Mouse (Mus musculus) MEL (cell line): ENCODE data around the gene Ccdc152. TPM values are rescaled to one million over a fixed set of nuclear protein-coding genes. Genes with fewer than 3 reads are reported as not detected.

Experiments used
- DNase-seq: peaks from one replicate; pipeline ENCODE4 v3.0.0; 2011; ENCODE audit warnings: low read depth, low spot score
- H3K27ac ChIP-seq: 2 replicates; pipeline ENCODE4 v1.5.1; 2012; ENCODE audit warnings: low read depth, mild to moderate bottlenecking, control low read depth, low read length, moderate library complexity; ENCODE audit not compliant: control insufficient read depth
- H3K27me3 ChIP-seq, 2 experiments: fragments of 150-350 bp in 1 of 2; sonication (generic) in 1 of 2; 2 replicates each; pipeline ENCODE4 v1.6.1; 2012; ENCODE audit warnings: low read length in 2 of 2, mild to moderate bottlenecking in 2 of 2, improper control_type of control experiment in 1 of 2, moderate library complexity in 1 of 2; ENCODE audit not compliant: insufficient read depth in 2 of 2, control insufficient read depth in 1 of 2
- H3K36me3 ChIP-seq, 2 experiments: 2 replicates each; pipeline ENCODE4 v1.6.1; 2012 to 2014; ENCODE audit warnings: low read length in 2 of 2, improper control_type of control experiment in 1 of 2, inconsistent platforms in 1 of 2, mild to moderate bottlenecking in 1 of 2; ENCODE audit not compliant: insufficient read depth in 2 of 2, control insufficient read depth in 1 of 2
- H3K4me1 ChIP-seq, 2 experiments: fragments of 150-350 bp in 1 of 2; sonication (generic) in 1 of 2; 2 replicates each; pipeline ENCODE4 v1.6.1; 2012; ENCODE audit warnings: low read length in 2 of 2, improper control_type of control experiment in 1 of 2, mild to moderate bottlenecking in 1 of 2; ENCODE audit not compliant: insufficient read depth in 2 of 2, control insufficient read depth in 1 of 2
- H3K4me3 ChIP-seq, 2 experiments: fragments of 150-350 bp in 1 of 2; sonication (generic) in 1 of 2; 2 replicates each; pipeline ENCODE4 v1.5.1; 2012; ENCODE audit warnings: low read depth in 2 of 2, low read length in 2 of 2, mild to moderate bottlenecking in 2 of 2, moderate library complexity in 2 of 2, control low read depth in 1 of 2, improper control_type of control experiment in 1 of 2; ENCODE audit not compliant: control insufficient read depth in 1 of 2, insufficient read depth in 1 of 2
- H3K79me2 ChIP-seq: 2 replicates; pipeline ENCODE4 v1.6.1; 2012; ENCODE audit warnings: mild to moderate bottlenecking, low read length, moderate library complexity; ENCODE audit not compliant: control insufficient read depth, poor library complexity, insufficient read depth
- H3K9ac ChIP-seq: 2 replicates; pipeline ENCODE4 v1.6.1; 2012; ENCODE audit warnings: low read depth, mild to moderate bottlenecking, control low read depth, low read length, moderate library complexity; ENCODE audit not compliant: control insufficient read depth, poor library complexity, severe bottlenecking
- H3K9me3 ChIP-seq: fragments of 150-350 bp; sonication (generic); replicated peaks from 2 replicates; pipeline ENCODE4 v1.6.1; 2012; ENCODE audit warnings: mild to moderate bottlenecking, low read length, improper control_type of control experiment, moderate library complexity; ENCODE audit not compliant: insufficient read depth
- BHLHE40 ChIP-seq: IDR thresholded peaks from 2 replicates; pipeline ENCODE4 v1.6.1; 2012; ENCODE audit warnings: low read depth, mild to moderate bottlenecking, inconsistent platforms, low read length, improper control_type of control experiment, borderline replicate concordance
- CHD1 ChIP-seq: IDR thresholded peaks from 2 replicates; pipeline ENCODE4 v1.6.1; 2012; ENCODE audit warnings: low read depth, mild to moderate bottlenecking, inconsistent platforms, low read length, improper control_type of control experiment
- CHD2 ChIP-seq: IDR thresholded peaks from 2 replicates; pipeline ENCODE4 v1.6.1; 2011; ENCODE audit warnings: low read length, improper control_type of control experiment
- CTCF ChIP-seq, 3 experiments: IDR thresholded peaks in 2 of 3; conservative IDR thresholded peaks in 1 of 3; 2 replicates each; pipeline ENCODE4 v1.5.1; 2011 to 2012; ENCODE audit warnings: low read length in 3 of 3, low read depth in 2 of 3, mild to moderate bottlenecking in 2 of 3, improper control_type of control experiment in 1 of 3, inconsistent platforms in 1 of 3, mixed read lengths in 1 of 3, moderate library complexity in 1 of 3; ENCODE audit not compliant: control insufficient read depth in 1 of 3, insufficient read depth in 1 of 3, poor library complexity in 1 of 3, severe bottlenecking in 1 of 3
- E2F4 ChIP-seq: IDR thresholded peaks from 2 replicates; pipeline ENCODE4 v1.6.1; 2011; ENCODE audit warnings: low read depth, low read length, improper control_type of control experiment, borderline replicate concordance
- ELF1 ChIP-seq: IDR thresholded peaks from 2 replicates; pipeline ENCODE4 v1.6.1; 2014; ENCODE audit warnings: low read depth, mild to moderate bottlenecking, inconsistent platforms, low read length, improper control_type of control experiment, moderate library complexity
- EP300 ChIP-seq, 2 experiments: IDR thresholded peaks; 2 replicates each; pipeline ENCODE4 v1.6.1; 2011; ENCODE audit warnings: improper control_type of control experiment in 2 of 2, low read length in 2 of 2, low read depth in 1 of 2, mild to moderate bottlenecking in 1 of 2
- GATA1 ChIP-seq: IDR thresholded peaks from 2 replicates; pipeline ENCODE4 v1.6.1; 2011; ENCODE audit warnings: low read depth, low read length, improper control_type of control experiment
- HCFC1 ChIP-seq: IDR thresholded peaks from 2 replicates; pipeline ENCODE4 v1.6.1; 2012; ENCODE audit warnings: low read depth, mild to moderate bottlenecking, inconsistent platforms, low read length, improper control_type of control experiment, moderate library complexity
- KAT2A ChIP-seq: conservative IDR thresholded peaks from 2 replicates; pipeline ENCODE4 v1.6.1; 2012; ENCODE audit warnings: low read depth, low read length, improper control_type of control experiment, inconsistent platforms
- MAFK ChIP-seq: IDR thresholded peaks from 2 replicates; pipeline ENCODE4 v1.6.1; 2011; ENCODE audit warnings: low read depth, mild to moderate bottlenecking, low read length, improper control_type of control experiment, borderline replicate concordance
- MAX ChIP-seq: IDR thresholded peaks from 2 replicates; pipeline ENCODE4 v1.6.1; 2011; ENCODE audit warnings: low read length, improper control_type of control experiment
- MYC ChIP-seq: IDR thresholded peaks from 2 replicates; pipeline ENCODE4 v1.6.1; 2011; ENCODE audit warnings: low read depth, mild to moderate bottlenecking, low read length, improper control_type of control experiment, moderate library complexity
- NRF1 ChIP-seq: IDR thresholded peaks from 2 replicates; pipeline ENCODE4 v1.6.1; 2014; ENCODE audit warnings: low read depth, mild to moderate bottlenecking, inconsistent platforms, low read length, improper control_type of control experiment, moderate library complexity; ENCODE audit not compliant: poor library complexity, insufficient read depth, severe bottlenecking
- POLR2A ChIP-seq, 2 experiments: IDR thresholded peaks; 2 replicates each; pipeline ENCODE4 v1.6.1; 2011 to 2012; ENCODE audit warnings: low read length in 2 of 2, mild to moderate bottlenecking in 2 of 2, control low read depth in 1 of 2, improper control_type of control experiment in 1 of 2, low read depth in 1 of 2, moderate library complexity in 1 of 2; ENCODE audit not compliant: control insufficient read depth in 1 of 2, insufficient read depth in 1 of 2, poor library complexity in 1 of 2
- POLR2AphosphoS5 ChIP-seq: IDR thresholded peaks from 2 replicates; pipeline ENCODE4 v1.6.1; 2012; ENCODE audit warnings: low read depth, borderline replicate concordance, mild to moderate bottlenecking, inconsistent platforms, low read length, moderate library complexity, mixed read lengths
- SMC3 ChIP-seq: IDR thresholded peaks from 2 replicates; pipeline ENCODE4 v1.6.1; 2011; ENCODE audit warnings: low read depth, low read length, improper control_type of control experiment
- TCF12 ChIP-seq: IDR thresholded peaks from 2 replicates; pipeline ENCODE4 v1.6.1; 2014; ENCODE audit warnings: low read depth, mild to moderate bottlenecking, inconsistent platforms, low read length, improper control_type of control experiment, moderate library complexity
- UBTF ChIP-seq: IDR thresholded peaks from 2 replicates; pipeline ENCODE4 v1.6.1; 2012; ENCODE audit warnings: low read depth, mild to moderate bottlenecking, inconsistent platforms, low read length, improper control_type of control experiment, moderate library complexity, borderline replicate concordance; ENCODE audit not compliant: insufficient read depth
- USF1 ChIP-seq: IDR thresholded peaks from 2 replicates; pipeline ENCODE4 v1.6.1; 2014; ENCODE audit warnings: low read depth, mild to moderate bottlenecking, inconsistent platforms, low read length, improper control_type of control experiment, moderate library complexity
- USF2 ChIP-seq, 2 experiments: IDR thresholded peaks; 2 replicates each; pipeline ENCODE4 v1.6.1; 2011 to 2012; ENCODE audit warnings: improper control_type of control experiment in 2 of 2, low read length in 2 of 2, borderline replicate concordance in 1 of 2, inconsistent platforms in 1 of 2, low read depth in 1 of 2, mild to moderate bottlenecking in 1 of 2; ENCODE audit not compliant: insufficient read depth in 1 of 2
- ZC3H11A ChIP-seq: IDR thresholded peaks from 2 replicates; pipeline ENCODE4 v1.6.1; 2012; ENCODE audit warnings: low read depth, mild to moderate bottlenecking, inconsistent platforms, low read length, improper control_type of control experiment
- polyA plus RNA-seq, 2 experiments: library from polyadenylated mRNA; stranded (reverse) in 1 of 2; unstranded in 1 of 2; fragments of >175 nt in 1 of 2; fragments of >200 nt in 1 of 2; gene quantifications; 2 replicates each; pipeline versions ENCODE4 v1.2.1 to v1.2.4; 2012; ENCODE audit warnings: low replicate concordance in 2 of 2, low read depth in 1 of 2; ENCODE audit not compliant: insufficient read length in 2 of 2, insufficient read depth in 1 of 2, missing spikeins in 1 of 2
- total RNA-seq: library from RNA; depleted of rRNA; stranded (reverse); fragments of 300-350 nt; gene quantifications from 2 replicates; pipeline ENCODE4 v1.2.3, GENCODE M21; 2012

The Ccdc152 gene
- total and polyA plus RNA-seq, 3 experiments: not detected

DNA sequence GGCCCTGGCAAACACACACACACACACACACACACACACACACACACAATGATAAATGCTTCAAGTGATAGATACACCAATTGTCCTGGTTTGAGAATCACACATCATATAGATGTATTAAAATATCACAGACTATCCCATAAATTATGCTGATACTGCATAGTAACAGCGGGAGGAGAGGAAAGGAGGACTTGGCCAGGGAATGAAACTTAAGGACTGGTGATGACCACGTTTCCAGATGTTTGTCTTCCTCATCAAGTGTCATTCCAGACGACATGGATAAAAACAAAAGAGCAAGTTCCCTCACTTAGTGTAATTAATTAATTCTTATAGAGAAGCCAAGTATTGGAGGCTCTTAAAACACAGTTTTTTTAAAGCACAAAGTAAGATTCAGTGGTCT lies 43.4 kb upstream of the Ccdc152 start:
- no peak overlapping the region for H3K4me3 ChIP-seq
- no peak for DNase-seq
- H3K9ac ChIP-seq: no peak overlapping the region
- no peaks in the 10 kb centered on the region for H3K27me3 ChIP-seq
- H3K9me3 ChIP-seq: no peaks in the 10 kb centered on the region
- H3K4me1 ChIP-seq: no peaks in the 10 kb centered on the region
- no peaks in the 10 kb centered on the region for H3K79me2 ChIP-seq
- no peaks in the 10 kb centered on the region for H3K36me3 ChIP-seq
- TF ChIP-seq POLR2AphosphoS5: no peak
- TF ChIP-seq SMC3: no peak
- TF ChIP-seq USF2 (IDR thresholded peaks at IDR 0.05; ENCODE audit: borderline replicate concordance in 1 of 2, insufficient read depth in 1 of 2, low read depth in 1 of 2, low read length in 2 of 2): no peak
- TF ChIP-seq BHLHE40: no peak
- TF ChIP-seq EP300 (IDR thresholded peaks at IDR 0.05; ENCODE audit: low read depth in 1 of 2, low read length in 2 of 2): no peak
- TF ChIP-seq E2F4: no peak
- TF ChIP-seq NRF1: no peak
- TF ChIP-seq MYC: no peak
- TF ChIP-seq GATA1: no peak
- TF ChIP-seq MAX: no peak
- no peak for TF ChIP-seq ELF1
- no peak for TF ChIP-seq MAFK
- no peak overlapping the region for H3K27ac ChIP-seq

DNA sequence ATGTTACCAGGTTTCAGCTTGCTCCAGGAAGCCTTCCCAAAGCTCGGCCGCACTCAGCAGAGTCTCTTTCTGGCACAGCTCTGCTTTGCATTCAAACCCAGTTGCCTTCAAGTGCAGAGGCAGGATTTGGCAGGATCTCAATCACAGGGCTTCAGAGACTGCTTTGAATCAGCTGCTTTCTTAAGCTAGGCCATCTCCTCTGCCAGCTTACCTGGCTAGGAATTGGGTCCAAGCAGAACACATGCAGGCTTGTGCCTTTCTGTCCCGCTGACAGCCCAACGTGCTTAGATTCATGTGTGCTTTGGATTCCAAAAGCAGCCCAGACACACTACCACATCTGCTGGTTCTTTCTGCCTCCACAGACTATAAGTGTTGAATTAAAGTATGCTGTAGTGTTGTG lies 41.2 kb upstream of the Ccdc152 start:
- no peaks in the 10 kb centered on the region for H3K79me2 ChIP-seq
- H3K9me3 ChIP-seq: no peaks in the 10 kb centered on the region
- no peaks in the 10 kb centered on the region for H3K27me3 ChIP-seq
- H3K27ac ChIP-seq: no peak overlapping the region
- no peak overlapping the region for H3K9ac ChIP-seq
- DNase-seq: no peak
- H3K36me3 ChIP-seq: no peaks in the 10 kb centered on the region
- TF ChIP-seq NRF1 (no peak), BHLHE40 (no peak), ELF1 (no peak), CTCF (IDR thresholded peaks at IDR 0.05 in 2 of 3, conservative IDR thresholded peaks at IDR 0.05 in 1 of 3; ENCODE audit: control insufficient read depth in 1 of 3, insufficient read depth in 1 of 3, low read depth in 2 of 3, low read length in 3 of 3, poor library complexity in 1 of 3, severe bottlenecking in 1 of 3) (no peak), MAFK (no peak), USF2 (IDR thresholded peaks at IDR 0.05; ENCODE audit: borderline replicate concordance in 1 of 2, insufficient read depth in 1 of 2, low read depth in 1 of 2, low read length in 2 of 2) (no peak), CHD1 (no peak), ZC3H11A (no peak), TCF12 (no peak), UBTF (no peak), HCFC1 (no peak), CHD2 (no peak), POLR2A (IDR thresholded peaks at IDR 0.05; ENCODE audit: control insufficient read depth in 1 of 2, insufficient read depth in 1 of 2, low read depth in 1 of 2, low read length in 2 of 2, poor library complexity in 1 of 2) (no peak), USF1 (no peak), KAT2A (no peak)
- no peaks in the 10 kb centered on the region for H3K4me1 ChIP-seq
- no peak overlapping the region for H3K4me3 ChIP-seq
